Mouse (Mus musculus) heart, postnatal 4 days (tissue): Measurements from ENCODE around the gene Pik3cb. TPM values are rescaled to one million over a fixed set of nuclear protein-coding genes. Genes with fewer than 3 reads are reported as not detected.

Source experiments
- DNase-seq: peaks from one replicate; pipeline ENCODE4 v3.0.0; 2021
- total RNA-seq, 2 experiments: library from RNA; stranded (reverse); gene quantifications; 2 replicates each; pipeline ENCODE4 v1.2.3; 2021

The Pik3cb gene
- total RNA-seq, 2 experiments from 2014 or later, result 11.0 to 11.6 TPM

- DNase-seq, result no peak
Measured at GRCm38 (mm10) chr9:99146855-99147735, 6.7 kb upstream of the Pik3cb start.

- no peak for DNase-seq
Measured at GRCm38 (mm10) chr9:99145756-99146155, 5.3 kb upstream of the Pik3cb start.

- DNase-seq, result no peak
Measured at GRCm38 (mm10) chr9:99144416-99144989, 4.1 kb upstream of the Pik3cb start.

GRCm38 (mm10) chr9:99141618-99142017, 1.2 kb upstream of the Pik3cb start:
- no peak for DNase-seq

- DNase-seq, result no peak
Measured at GRCm38 (mm10) chr9:99141171-99141570, 750 bp upstream of the Pik3cb start.

GRCm38 (mm10) chr9:99139194-99140023, 1.0 kb downstream of the Pik3cb start:
- DNase-seq, result peak; percentile 30

- no peak for DNase-seq
Measured at GRCm38 (mm10) chr9:99137301-99137700, 3.1 kb downstream of the Pik3cb start.

- DNase-seq, result no peak
Measured at GRCm38 (mm10) chr9:99131951-99132470, 8.4 kb downstream of the Pik3cb start.

- no peak for DNase-seq
Measured at GRCm38 (mm10) chr9:99131119-99131518, 9.3 kb downstream of the Pik3cb start.

- no peak for DNase-seq
Measured at GRCm38 (mm10) chr9:99127578-99127977, 12.8 kb downstream of the Pik3cb start.

- no peak for DNase-seq
Measured at GRCm38 (mm10) chr9:99122749-99123148, 17.7 kb downstream of the Pik3cb start.

GRCm38 (mm10) chr9:99112409-99112808, 28.0 kb downstream of the Pik3cb start:
- DNase-seq, result peak; percentile 18

- DNase-seq, result no peak
Measured at GRCm38 (mm10) chr9:99111085-99111484, 29.3 kb downstream of the Pik3cb start.

GRCm38 (mm10) chr9:99110213-99110612, 30.2 kb downstream of the Pik3cb start:
- no peak for DNase-seq

GRCm38 (mm10) chr9:99109585-99109984, 30.8 kb downstream of the Pik3cb start:
- no peak for DNase-seq

GRCm38 (mm10) chr9:99104449-99104848, 36.0 kb downstream of the Pik3cb start:
- DNase-seq, result no peak

- DNase-seq, result no peak
Measured at GRCm38 (mm10) chr9:99103865-99104264, 36.6 kb downstream of the Pik3cb start.

GRCm38 (mm10) chr9:99098482-99099129, 41.8 kb downstream of the Pik3cb start:
- DNase-seq, result peak; percentile 19

GRCm38 (mm10) chr9:99097668-99098067, 42.8 kb downstream of the Pik3cb start:
- no peak for DNase-seq

- no peak for DNase-seq
Measured at GRCm38 (mm10) chr9:99095192-99095591, 45.2 kb downstream of the Pik3cb start.

- no peak for DNase-seq
Measured at GRCm38 (mm10) chr9:99090546-99090945, 49.9 kb downstream of the Pik3cb start.

- no peak for DNase-seq
Measured at GRCm38 (mm10) chr9:99089904-99090303, 50.5 kb downstream of the Pik3cb start.
